Mouse (Mus musculus): ENCODE results near the gene Lap3. TPM values are rescaled to one million over a fixed set of nuclear protein-coding genes. Genes with fewer than 3 reads are reported as not detected.

Lap3 gene
- total RNA-seq, 2 experiments from 2014 or later = 40.0 to 41.9 TPM

GRCm38 (mm10) chr5:45535177-45535576, 42.0 kb downstream of the Lap3 start:
- intact Hi-C loops (cut with DNase I) = loop anchor here (1.0 to 5.0 kb wide), 2 partner anchors 133 to 812 kb away; no protein-coding TSS in a partner anchor
- no peak for DNase-seq (ENCODE audit: low spot score in 2 of 2)

GRCm38 (mm10) chr5:45539502-45539901, 46.3 kb downstream of the Lap3 start:
- DNase-seq (ENCODE audit: low spot score in 2 of 2) = no peak
- intact Hi-C loops (cut with DNase I) = loop anchor here (5.0 kb wide), 1 partner anchor 808 kb away; no protein-coding TSS in a partner anchor

- no peak for DNase-seq (ENCODE audit: low spot score in 2 of 2)
- intact Hi-C loops (cut with DNase I) = no loop called here
Observed at GRCm38 (mm10) chr5:45543374-45543773, 50.2 kb downstream of the Lap3 start.

GRCm38 (mm10) chr5:45549586-45549985, 56.4 kb downstream of the Lap3 start:
- no peak for DNase-seq (ENCODE audit: low spot score in 2 of 2)
- intact Hi-C loops (cut with DNase I) = no loop called here

Other genes starting within 250 kb of the Lap3 start
- gene Qdpr, start 43.1 kb upstream of the Lap3 start, total RNA-seq (2021) = 10 to 100 TPM; 86.2 to 87.9 TPM
- gene Clrn2, start 39.6 kb upstream of the Lap3 start, total RNA-seq (2021) = under 1 TPM; 0.74 to 0.90 TPM
- 10 to 100 TPM; 79.0 to 83.9 TPM for gene Med28, start 26.9 kb downstream of the Lap3 start, total RNA-seq (2021)
- gene Fam184b, start 146.2 kb downstream of the Lap3 start, total RNA-seq (2021) = 10 to 100 TPM; 13.0 to 14.3 TPM
- under 1 TPM; 0.61 to 0.77 TPM for gene Ncapg, start 176.5 kb downstream of the Lap3 start, total RNA-seq (2021)